Mouse (Mus musculus) embryonic facial prominence, embryonic 11.5 days (tissue): ENCODE data around the gene Gm30191. TPM values are rescaled to one million over a fixed set of nuclear protein-coding genes. Genes with fewer than 3 reads are reported as not detected.
"Not testable (repeated sequence)": the region's sequence is repeated elsewhere in the genome, so short reads cannot be mapped to it uniquely, and the experiment has no call there.

ENCODE experiments used
- ATAC-seq: fragments of 200-750 bp; cut with Nextera tagmentation; replicated peaks from 2 replicates; pipeline ENCODE4 v1.8.0; 2017; ENCODE audit warnings: low read depth; ENCODE audit not compliant: insufficient number of reproducible peaks, low FRiP score, low TSS enrichment
- DNase-seq: peaks from one replicate; pipeline ENCODE4 v3.0.0-alpha.2; 2015; ENCODE audit warnings: low spot score
- H3K27ac ChIP-seq: fragments of 300-500 bp; sonication (generic); replicated peaks from 2 replicates; pipeline ENCODE4 v1.5.1; 2014; ENCODE audit warnings: mild to moderate bottlenecking, low read depth, low read length, control low read depth
- H3K27me3 ChIP-seq: fragments of 300-500 bp; sonication (generic); 2 replicates; pipeline ENCODE4 v1.6.1; 2014; ENCODE audit warnings: mild to moderate bottlenecking, low read length, moderate library complexity, mixed read lengths; ENCODE audit not compliant: control insufficient read depth, insufficient read depth
- H3K36me3 ChIP-seq: fragments of 300-500 bp; sonication (generic); replicated peaks from 2 replicates; pipeline ENCODE4 v1.6.1; 2014; ENCODE audit warnings: low read depth, mild to moderate bottlenecking, low read length, moderate library complexity, mixed read lengths; ENCODE audit not compliant: control insufficient read depth, insufficient read depth
- H3K4me1 ChIP-seq: fragments of 300-500 bp; sonication (generic); 2 replicates; pipeline ENCODE4 v1.6.1; 2014; ENCODE audit warnings: low read length, mixed read lengths; ENCODE audit not compliant: control insufficient read depth, insufficient read depth
- H3K4me2 ChIP-seq: fragments of 300-500 bp; sonication (generic); 2 replicates; pipeline ENCODE4 v1.6.1; 2014; ENCODE audit warnings: low read depth, mild to moderate bottlenecking, control low read depth, low read length, moderate library complexity
- H3K4me3 ChIP-seq: fragments of 300-500 bp; sonication (generic); 2 replicates; pipeline ENCODE4 v1.5.1; 2014; ENCODE audit warnings: low read depth, low read length, control low read depth
- H3K9ac ChIP-seq: fragments of 300-500 bp; sonication (generic); replicated peaks from 2 replicates; pipeline ENCODE4 v1.6.1; 2014; ENCODE audit warnings: mild to moderate bottlenecking, control low read depth, low read length
- H3K9me3 ChIP-seq: fragments of 300-500 bp; sonication (generic); replicated peaks from 2 replicates; pipeline ENCODE4 v1.6.1; 2016; ENCODE audit warnings: mild to moderate bottlenecking, low read length, inconsistent platforms, mixed read lengths; ENCODE audit not compliant: control insufficient read depth
- WGBS: fragments of 180-500 bp; shearing (Covaris S2); extraction: QIAGEN DNeasy Blood & Tissue Kit; methylation state at CpG from one replicate; pipeline ENCODE4 v1.1.7; 2014; 5-methylcytosine and 5-hydroxymethylcytosine counted together
- polyA plus RNA-seq: library from polyadenylated mRNA; unstranded; fragments of >200 nt; fragmentation: Nextera tagmentation; extraction: Ambion mirVana; gene quantifications from 2 replicates; pipeline ENCODE4 v1.2.1, GENCODE M21; 2014

Gene Gm30191
- polyA plus RNA-seq, 1 experiment from 2014 or later: not detected

GRCm38 (mm10) chr4:134268102-134268655 is 21.4 kb downstream of the Gm30191 start:
- 86% methylated on average over 19 of the region's 19 CpGs for WGBS
- no peak for DNase-seq
- Histone ChIP-seq H3K4me1 (no peaks in the 10 kb centered on the region), H3K4me2 (no peak overlapping the region), H3K9ac (no peak overlapping the region), H3K36me3 (no peaks in the 10 kb centered on the region), H3K27me3 (no peaks in the 10 kb centered on the region), H3K4me3 (no peak overlapping the region), H3K27ac (no peak overlapping the region), H3K9me3 (no peaks in the 10 kb centered on the region)
- no peak for ATAC-seq

DNA sequence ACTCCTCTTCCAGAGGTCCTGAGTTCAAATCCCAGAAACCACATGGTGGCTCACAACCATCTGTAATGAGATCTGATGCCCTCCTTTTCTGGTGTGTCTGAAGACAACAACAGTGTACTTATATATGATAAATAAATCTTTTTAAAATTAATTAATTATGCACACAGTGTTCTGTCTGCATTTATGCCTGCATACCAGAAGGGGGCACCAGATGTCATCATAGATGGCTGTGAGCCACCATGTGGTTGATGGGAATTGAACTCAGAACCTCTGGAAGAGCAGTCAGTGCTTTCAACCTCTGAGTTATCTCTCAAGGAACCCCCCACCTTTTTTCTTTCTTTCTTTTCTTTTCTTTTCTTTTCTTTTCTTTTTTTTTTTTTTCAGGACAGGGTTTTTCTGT is 22.9 kb downstream of the Gm30191 start:
- not testable (repeated sequence) for H3K27ac ChIP-seq, H3K27me3 ChIP-seq, H3K4me1 ChIP-seq, H3K36me3 ChIP-seq, H3K4me2 ChIP-seq, ATAC-seq, H3K4me3 ChIP-seq, H3K9ac ChIP-seq, DNase-seq, H3K9me3 ChIP-seq

GRCm38 (mm10) chr4:134271979-134272378 is 25.2 kb downstream of the Gm30191 start:
- no peaks in the 10 kb centered on the region for H3K36me3 ChIP-seq
- no peak overlapping the region for H3K9ac ChIP-seq
- no peaks in the 10 kb centered on the region for H3K9me3 ChIP-seq
- H3K4me3 ChIP-seq: no peak overlapping the region
- H3K27ac ChIP-seq: no peak overlapping the region
- WGBS: 84% methylated on average over 7 of the region's 7 CpGs
- H3K27me3 ChIP-seq: no peaks in the 10 kb centered on the region
- DNase-seq: no peak
- no peak overlapping the region for H3K4me2 ChIP-seq
- H3K4me1 ChIP-seq: no peaks in the 10 kb centered on the region
- no peak for ATAC-seq

DNA sequence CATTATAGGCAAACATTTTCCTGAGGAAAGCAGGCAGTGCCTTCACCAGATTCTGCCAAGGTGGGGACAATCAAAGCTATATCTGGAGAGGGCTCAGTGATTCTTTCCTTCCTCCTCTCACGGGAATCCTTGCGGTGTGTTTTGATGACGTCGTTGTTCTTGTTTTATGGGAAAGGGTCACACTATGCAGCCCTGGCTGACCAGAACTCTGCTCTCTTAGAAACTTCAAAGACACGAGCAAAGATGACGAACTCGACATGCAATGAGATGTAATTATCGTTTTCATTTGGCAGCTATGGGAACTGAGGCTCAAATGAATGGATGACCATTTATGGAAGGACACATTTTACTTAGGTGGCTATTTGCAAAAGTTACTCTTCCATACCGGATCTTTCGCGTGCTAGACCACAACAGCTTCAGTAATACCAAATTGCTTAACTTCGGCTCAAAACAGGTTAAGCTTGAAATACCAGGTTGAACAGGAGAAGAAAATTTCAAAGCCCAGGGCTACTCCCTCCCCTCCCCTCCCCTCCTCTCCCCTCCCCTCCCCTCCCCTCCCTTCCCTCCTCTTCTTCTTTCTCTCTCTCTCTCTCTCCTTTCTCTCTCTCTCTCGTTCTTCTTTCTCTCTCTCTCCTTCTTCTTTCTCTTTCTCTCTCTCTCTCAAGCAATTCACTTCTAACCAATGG is 26.1 kb downstream of the Gm30191 start:
- H3K9ac ChIP-seq: no peak overlapping the region
- H3K4me2 ChIP-seq: no peak overlapping the region
- H3K27ac ChIP-seq: no peak overlapping the region
- H3K4me1 ChIP-seq: no peaks in the 10 kb centered on the region
- ATAC-seq: no peak
- DNase-seq: no peak
- 27% methylated on average over 12 of the region's 13 CpGs for WGBS
- H3K4me3 ChIP-seq: no peak overlapping the region
- H3K36me3 ChIP-seq: no peaks in the 10 kb centered on the region
- no peaks in the 10 kb centered on the region for H3K27me3 ChIP-seq
- H3K9me3 ChIP-seq: no peaks in the 10 kb centered on the region

GRCm38 (mm10) chr4:134273417-134274345 is 26.9 kb downstream of the Gm30191 start:
- Histone ChIP-seq H3K4me2 (0 out of 2 replicates have a peak overlapping the region, but pooled peaks have one; percentile 10), H3K36me3 (no peaks in the 10 kb centered on the region; the same call in 1 of the 2 replicates), H3K4me3 (no peak overlapping the region), H3K27me3 (no peaks in the 10 kb centered on the region), H3K4me1 (no peaks in the 10 kb centered on the region), H3K9ac (no peak overlapping the region), H3K27ac (no peak overlapping the region), H3K9me3 (no peaks in the 10 kb centered on the region)
- ATAC-seq (no peak), DNase-seq (peak; percentile 70)
- WGBS: 4% methylated on average over 14 of the region's 14 CpGs

DNA sequence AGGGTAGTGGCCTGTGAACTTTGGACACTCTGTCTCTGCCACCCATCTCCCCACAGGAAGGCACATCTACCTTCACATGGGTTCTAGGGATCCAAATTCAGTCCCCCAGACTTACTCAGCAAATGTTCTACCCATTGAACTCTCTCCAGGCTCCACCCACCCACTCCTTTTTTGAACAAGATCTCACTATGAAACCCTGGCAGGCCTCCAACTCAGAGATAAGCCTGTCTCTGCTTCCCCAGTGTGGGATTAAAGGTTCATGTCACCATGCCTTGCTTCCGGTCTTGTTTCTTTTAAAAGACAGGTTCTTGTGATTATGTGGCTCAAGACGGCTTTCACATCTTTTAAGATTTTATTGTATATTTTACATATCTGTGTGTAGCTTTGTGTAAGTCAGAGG is 38.2 kb downstream of the Gm30191 start:
- DNase-seq: no peak
- Histone ChIP-seq H3K4me2 (no peak overlapping the region), H3K27ac (no peak overlapping the region), H3K36me3 (peaks cover 6% of the 10 kb centered on the region; the same call in 1 of the 2 replicates), H3K27me3 (no peaks in the 10 kb centered on the region), H3K9me3 (no peaks in the 10 kb centered on the region), H3K9ac (no peak overlapping the region), H3K4me1 (0 out of 2 replicates have a peak, but pooled peaks cover 2% of the 10 kb centered on the region), H3K4me3 (no peak overlapping the region)
- no peak for ATAC-seq
- WGBS: 95% methylated on average over 2 of the region's 2 CpGs

GRCm38 (mm10) chr4:134286226-134287167 is 39.8 kb downstream of the Gm30191 start:
- H3K27me3 ChIP-seq: no peaks in the 10 kb centered on the region

More at GRCm38 (mm10) chr4:134286226-134287167, 39.8 kb downstream of the Gm30191 start:
- Histone ChIP-seq H3K9me3 (no peaks in the 10 kb centered on the region), H3K9ac (peak overlapping the region; percentile 99), H3K4me2 (peak overlapping the region; percentile 92), H3K36me3 (peaks cover 6% of the 10 kb centered on the region; the same call in 1 of the 2 replicates), H3K27ac (peak overlapping the region; percentile 100), H3K4me3 (peak overlapping the region; percentile 98), H3K4me1 (0 out of 2 replicates have a peak, but pooled peaks cover 2% of the 10 kb centered on the region)
- DNase-seq (no peak), ATAC-seq (peak; percentile 63)
- 3% methylated on average over 59 of the region's 59 CpGs for WGBS
